In the genomic region with DNA sequence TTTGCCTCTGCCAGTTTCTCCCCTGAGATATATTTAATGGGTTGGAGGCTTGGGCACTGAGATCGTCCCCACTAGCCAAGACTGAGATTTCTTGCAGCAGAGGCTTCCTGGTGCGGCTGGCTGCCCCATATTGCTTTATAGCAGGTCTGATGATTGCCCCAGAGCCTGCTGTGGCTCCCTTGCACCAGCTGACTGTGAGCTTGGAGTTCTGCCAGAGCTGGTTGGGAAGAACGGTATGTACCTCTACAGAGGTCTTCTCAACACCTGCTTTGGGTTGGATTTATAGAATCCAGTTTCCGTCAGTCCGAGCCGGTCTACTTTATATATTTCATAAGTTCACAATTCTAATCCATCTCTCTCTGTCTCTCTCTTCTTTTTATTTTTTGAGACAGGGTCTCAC, we compare ENCODE assay signal across 12 mouse cellular contexts. TPM values are rescaled to one million over a fixed set of nuclear protein-coding genes. Genes with fewer than 3 reads are reported as not detected.
DNase-seq lines count a peak whose midpoint lies in the region; TF ChIP-seq lines count a peak whose summit lies in the region.
"Had no signal": no experiment of that assay in that cellular context is flagged by ENCODE, and none has a peak within 500 bp of the region (broad histone marks: within the 10 kb centered on the region; RNA-seq: fewer than 3 reads in every experiment).

No protein-coding gene starts in this region.

- H3K9me3 ChIP-seq in forebrain, embryonic 10.5 days = no peaks in the 10 kb centered on the region
- H3K9me3 ChIP-seq: embryonic facial prominence, embryonic 13.5 days had no signal

- no peaks in the 10 kb centered on the region for H3K4me1 ChIP-seq in forebrain, embryonic 10.5 days
- no peaks in the 10 kb centered on the region for H3K4me1 ChIP-seq in cerebellum, adult 2 months (ENCODE audit: control insufficient read depth, insufficient read depth, low read length)

- peak; percentile 77 to 79 for DNase-seq in heart, adult 18-20 months
- no peak for DNase-seq in heart, postnatal 25 days (ENCODE audit: low spot score)
- peak; percentile 52 for DNase-seq in ovary, postnatal 36 days (ENCODE audit: low spot score)
- no peak for DNase-seq in ovary, postnatal 14 days (ENCODE audit: low spot score)
- peak; percentile 44 for DNase-seq in kidney, postnatal 10 days
- DNase-seq in testis, postnatal 14 days (ENCODE audit: low spot score) = peak; percentile 69
- DNase-seq in forebrain, embryonic 10.5 days (ENCODE audit: extremely low spot score, low spot score) = no peak
- DNase-seq in cerebellum, adult 2 months = no peak
- DNase-seq: cerebellum, adult 11-12 months had no signal

- TF ChIP-seq POLR2A in cerebellum, adult 2 months (IDR thresholded peaks at IDR 0.05; ENCODE audit: borderline replicate concordance, insufficient read depth, low read length) = no peak

- H3K27ac ChIP-seq in forebrain, embryonic 10.5 days = no peak overlapping the region
- no peak overlapping the region for H3K27ac ChIP-seq in cerebellum, adult 2 months (ENCODE audit: insufficient read depth, low read length)
- H3K27ac ChIP-seq: embryonic facial prominence, embryonic 13.5 days; hindbrain, postnatal 0 days had no signal

- intact Hi-C loops in heart, postnatal 25 days (cut with DNase I) = no loop called here

- no peak overlapping the region for H3K4me3 ChIP-seq in forebrain, embryonic 10.5 days
- H3K4me3 ChIP-seq in cerebellum, adult 2 months (replicated peaks; ENCODE audit: insufficient read depth, low read depth, low read length) = no peak overlapping the region
- H3K4me3 ChIP-seq: embryonic facial prominence, embryonic 13.5 days; myocyte had no signal

- no peaks in the 10 kb centered on the region for H3K27me3 ChIP-seq in forebrain, embryonic 10.5 days (ENCODE audit: poor library complexity, severe bottlenecking)
- no peaks in the 10 kb centered on the region for H3K27me3 ChIP-seq in cerebellum, adult 2 months (ENCODE audit: control insufficient read depth, insufficient read depth, low read length)
- H3K27me3 ChIP-seq: embryonic facial prominence, embryonic 13.5 days had no signal

- H3K36me3 ChIP-seq in forebrain, embryonic 10.5 days (replicated peaks) = peaks cover 54% of the 10 kb centered on the region

- no peak for TF ChIP-seq CTCF in cerebellum, adult 2 months (IDR thresholded peaks at IDR 0.05; ENCODE audit: borderline replicate concordance, insufficient read depth, low read depth, low read length)

- 93% methylated on average over 6 of the region's 6 CpGs for WGBS in forebrain, embryonic 10.5 days
- WGBS in cerebellum, adult 2 months = 64% methylated on average over 6 of the region's 6 CpGs

RNA-seq across cellular contexts. Expression of a gene that starts 59.4 kb away (rescaled TPM):
- not detected for total RNA-seq in heart, adult 18-20 months (2021)
- under 1 TPM in 1 of 2 experiments, not detected in 1; 0.34 TPM for total RNA-seq in heart, postnatal 25 days (2021)
- polyA plus RNA-seq in forebrain, embryonic 10.5 days (2016; fragmentation: Nextera tagmentation; extraction: Ambion mirVana) = 3.5 and 3.8 TPM in 2 replicates
- polyA plus RNA-seq in cerebellum, adult 2 months (2012; rRNA removed) = 0.29 TPM in 1 of 2 replicates, not detected in the other
- total RNA-seq: hindbrain, postnatal 0 days had no signal
- polyA plus RNA-seq: myocyte had no signal

Comparison
In these comparisons a context has a peak if more than half of its experiments do, and no peak if none do; other contexts are left out.
1. DNase-seq: peak in heart, adult 18-20 months (2 of 2), ovary, postnatal 36 days (single experiment), kidney, postnatal 10 days (single experiment) and testis, postnatal 14 days (single experiment); none in heart, postnatal 25 days (single experiment), ovary, postnatal 14 days (single experiment), forebrain, embryonic 10.5 days (single experiment) and cerebellum, adult 2 months (0 of 2).